Mouse (Mus musculus): ENCODE results near the gene Tmem223.

Gene Tmem223

GRCm38 (mm10) chr19:8770567-8771270, at the start of gene Tmem223:
Tmem223 (plus strand) TSS chr19:8770996.
- Histone ChIP-seq H3K9me3 (ENCODE audit: low read length) (peaks cover 1% of the 10 kb centered on the region; the same call in 1 of the 2 replicates), H3K27me3 (ENCODE audit: insufficient read depth, low read length) (no peaks in the 10 kb centered on the region), H3K4me1 (replicated peaks; ENCODE audit: low read depth, low read length) (peaks cover 44% of the 10 kb centered on the region), H3K4me3 (replicated peaks; ENCODE audit: low read length) (peak within 1 kb of the TSS; percentile 98), H3K36me3 (ENCODE audit: insufficient read depth, low read length) (peaks cover 71% of the 10 kb centered on the region)
- TF ChIP-seq CTCF (conservative IDR thresholded peaks at IDR 0.05; ENCODE audit: low read length), result no peak
- no peak for TF ChIP-seq NANOG (IDR thresholded peaks at IDR 0.05; ENCODE audit: borderline replicate concordance, low read length)
- TF ChIP-seq POU5F1 (IDR thresholded peaks at IDR 0.05; ENCODE audit: borderline replicate concordance, low read length), result no peak

- Histone ChIP-seq H3K4me3 (replicated peaks; ENCODE audit: low read length) (peak overlapping the region; percentile 93), H3K36me3 (ENCODE audit: insufficient read depth, low read length) (peaks cover 39% of the 10 kb centered on the region), H3K4me1 (replicated peaks; ENCODE audit: low read depth, low read length) (peaks cover 50% of the 10 kb centered on the region), H3K27me3 (ENCODE audit: insufficient read depth, low read length) (no peaks in the 10 kb centered on the region), H3K9me3 (ENCODE audit: low read length) (no peaks in the 10 kb centered on the region)
- TF ChIP-seq CTCF (conservative IDR thresholded peaks at IDR 0.05; ENCODE audit: low read length), result no peak
- no peak for TF ChIP-seq POU5F1 (IDR thresholded peaks at IDR 0.05; ENCODE audit: borderline replicate concordance, low read length)
- TF ChIP-seq NANOG (IDR thresholded peaks at IDR 0.05; ENCODE audit: borderline replicate concordance, low read length), result no peak
These were observed 49.4 kb upstream of the Tmem223 start for GRCm38 (mm10) chr19:8721378-8721777.

- Histone ChIP-seq H3K36me3 (ENCODE audit: insufficient read depth, low read length) (peaks cover 44% of the 10 kb centered on the region), H3K27me3 (ENCODE audit: insufficient read depth, low read length) (no peaks in the 10 kb centered on the region), H3K4me3 (replicated peaks; ENCODE audit: low read length) (peak overlapping the region; percentile 93), H3K4me1 (replicated peaks; ENCODE audit: low read depth, low read length) (peaks cover 50% of the 10 kb centered on the region), H3K9me3 (ENCODE audit: low read length) (no peaks in the 10 kb centered on the region)
- TF ChIP-seq POU5F1 (IDR thresholded peaks at IDR 0.05; ENCODE audit: borderline replicate concordance, low read length) (no peak), NANOG (IDR thresholded peaks at IDR 0.05; ENCODE audit: borderline replicate concordance, low read length) (no peak), CTCF (conservative IDR thresholded peaks at IDR 0.05; ENCODE audit: low read length) (no peak)
These were observed 48.8 kb upstream of the Tmem223 start for GRCm38 (mm10) chr19:8722021-8722420.

- Histone ChIP-seq H3K27me3 (ENCODE audit: insufficient read depth, low read length) (no peaks in the 10 kb centered on the region), H3K4me1 (replicated peaks; ENCODE audit: low read depth, low read length) (peaks cover 45% of the 10 kb centered on the region), H3K36me3 (ENCODE audit: insufficient read depth, low read length) (peaks cover 46% of the 10 kb centered on the region), H3K4me3 (replicated peaks; ENCODE audit: low read length) (peak overlapping the region; percentile 93), H3K9me3 (ENCODE audit: low read length) (no peaks in the 10 kb centered on the region)
- TF ChIP-seq CTCF (conservative IDR thresholded peaks at IDR 0.05; ENCODE audit: low read length) (no peak), POU5F1 (IDR thresholded peaks at IDR 0.05; ENCODE audit: borderline replicate concordance, low read length) (no peak)
These were observed 48.3 kb upstream of the Tmem223 start for GRCm38 (mm10) chr19:8722559-8722906.

- Histone ChIP-seq H3K4me1 (replicated peaks; ENCODE audit: low read depth, low read length) (peaks cover 40% of the 10 kb centered on the region), H3K36me3 (ENCODE audit: insufficient read depth, low read length) (peaks cover 46% of the 10 kb centered on the region), H3K27me3 (ENCODE audit: insufficient read depth, low read length) (no peaks in the 10 kb centered on the region), H3K9me3 (ENCODE audit: low read length) (no peaks in the 10 kb centered on the region), H3K4me3 (replicated peaks; ENCODE audit: low read length) (peak within 1 kb of the TSS; percentile 93)
- no peak for TF ChIP-seq POU5F1 (IDR thresholded peaks at IDR 0.05; ENCODE audit: borderline replicate concordance, low read length)
- TF ChIP-seq CTCF (conservative IDR thresholded peaks at IDR 0.05; ENCODE audit: low read length), result no peak
- TF ChIP-seq NANOG (IDR thresholded peaks at IDR 0.05; ENCODE audit: borderline replicate concordance, low read length), result no peak
These were observed 47.8 kb upstream of the Tmem223 start, which contains the start of gene Slc3a2 for GRCm38 (mm10) chr19:8722907-8723573. Slc3a2 (minus strand) TSS chr19:8723369.

GRCm38 (mm10) chr19:8723574-8724346, 47.0 kb upstream of the Tmem223 start:
- Histone ChIP-seq H3K27me3 (ENCODE audit: insufficient read depth, low read length) (no peaks in the 10 kb centered on the region), H3K9me3 (ENCODE audit: low read length) (no peaks in the 10 kb centered on the region), H3K36me3 (ENCODE audit: insufficient read depth, low read length) (peaks cover 46% of the 10 kb centered on the region), H3K4me1 (replicated peaks; ENCODE audit: low read depth, low read length) (peaks cover 37% of the 10 kb centered on the region), H3K4me3 (replicated peaks; ENCODE audit: low read length) (peak overlapping the region; percentile 93)
- TF ChIP-seq NANOG (IDR thresholded peaks at IDR 0.05; ENCODE audit: borderline replicate concordance, low read length) (no peak), CTCF (conservative IDR thresholded peaks at IDR 0.05; ENCODE audit: low read length) (no peak), POU5F1 (IDR thresholded peaks at IDR 0.05; ENCODE audit: borderline replicate concordance, low read length) (no peak)

GRCm38 (mm10) chr19:8724392-8724791, 46.4 kb upstream of the Tmem223 start:
- Histone ChIP-seq H3K9me3 (ENCODE audit: low read length) (no peaks in the 10 kb centered on the region), H3K27me3 (ENCODE audit: insufficient read depth, low read length) (no peaks in the 10 kb centered on the region), H3K4me3 (replicated peaks; ENCODE audit: low read length) (peak overlapping the region; percentile 93), H3K36me3 (ENCODE audit: insufficient read depth, low read length) (peaks cover 46% of the 10 kb centered on the region), H3K4me1 (replicated peaks; ENCODE audit: low read depth, low read length) (peaks cover 34% of the 10 kb centered on the region)
- TF ChIP-seq POU5F1 (IDR thresholded peaks at IDR 0.05; ENCODE audit: borderline replicate concordance, low read length) (no peak), NANOG (IDR thresholded peaks at IDR 0.05; ENCODE audit: borderline replicate concordance, low read length) (no peak), CTCF (conservative IDR thresholded peaks at IDR 0.05; ENCODE audit: low read length) (no peak)

GRCm38 (mm10) chr19:8725081-8725613, 45.6 kb upstream of the Tmem223 start:
- Histone ChIP-seq H3K4me1 (replicated peaks; ENCODE audit: low read depth, low read length) (peaks cover 32% of the 10 kb centered on the region), H3K36me3 (ENCODE audit: insufficient read depth, low read length) (peaks cover 41% of the 10 kb centered on the region), H3K9me3 (ENCODE audit: low read length) (no peaks in the 10 kb centered on the region), H3K27me3 (ENCODE audit: insufficient read depth, low read length) (no peaks in the 10 kb centered on the region), H3K4me3 (replicated peaks; ENCODE audit: low read length) (peak overlapping the region; percentile 93)
- TF ChIP-seq NANOG (IDR thresholded peaks at IDR 0.05; ENCODE audit: borderline replicate concordance, low read length) (no peak), POU5F1 (IDR thresholded peaks at IDR 0.05; ENCODE audit: borderline replicate concordance, low read length) (no peak), CTCF (conservative IDR thresholded peaks at IDR 0.05; ENCODE audit: low read length) (no peak)
